Mouse (Mus musculus) embryo, embryonic 11.5 days (tissue): ENCODE data around the gene Crabp2.
"Not testable (repeated sequence)": the region's sequence is repeated elsewhere in the genome, so short reads cannot be mapped to it uniquely, and the experiment has no call there.

ENCODE experiments used
- DNase-seq: peaks from one replicate; pipeline ENCODE4 v3.0.0-alpha.2; 2012; ENCODE audit warnings: low read depth, low spot score

Crabp2 gene

DNA sequence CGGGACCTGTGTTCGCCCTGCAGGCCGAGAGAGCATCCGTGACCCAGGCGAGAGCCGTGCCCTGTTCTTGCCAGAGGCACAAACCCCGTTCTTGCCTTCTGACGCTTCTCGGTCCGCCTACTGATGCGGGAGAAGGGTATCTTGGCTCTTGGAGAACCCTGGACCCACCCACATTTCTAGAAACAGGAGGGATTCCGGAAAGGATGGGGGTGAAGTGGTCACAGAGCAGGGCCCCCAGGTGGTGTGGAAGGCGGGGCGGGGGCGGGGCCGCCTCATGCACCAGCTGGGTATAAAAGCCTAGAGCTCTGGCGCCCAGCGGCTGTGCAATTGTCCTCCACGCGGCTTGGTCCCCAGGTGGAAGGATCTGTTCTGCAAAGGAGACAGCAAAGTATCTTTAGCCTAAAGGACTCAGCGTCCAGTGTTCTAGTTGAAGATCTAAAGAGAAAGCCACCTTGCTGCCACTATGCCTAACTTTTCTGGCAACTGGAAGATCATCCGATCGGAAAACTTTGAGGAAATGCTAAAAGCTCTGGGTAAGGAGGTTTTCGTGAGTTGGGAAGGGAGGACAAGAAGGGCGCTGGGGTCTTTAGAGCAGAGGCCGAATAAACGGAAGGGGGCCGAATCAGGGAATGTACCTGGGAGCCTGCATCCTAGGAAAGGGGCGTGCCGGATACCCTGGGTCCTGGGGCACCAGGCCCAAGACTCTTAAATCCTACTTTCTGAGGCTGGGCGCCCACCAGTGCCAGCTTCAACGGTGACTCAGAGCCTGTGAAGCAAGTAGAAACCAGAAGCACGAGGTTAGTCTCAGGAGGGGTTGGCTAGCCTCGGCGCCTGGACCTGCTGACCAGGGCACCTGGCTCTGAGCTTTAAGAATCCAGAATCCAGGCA is at the start of gene Crabp2:
Gene Crabp2 (plus strand): TSS at position 289 of the 888 bp plus-strand sequence.
- peak; percentile 61 for DNase-seq

DNA sequence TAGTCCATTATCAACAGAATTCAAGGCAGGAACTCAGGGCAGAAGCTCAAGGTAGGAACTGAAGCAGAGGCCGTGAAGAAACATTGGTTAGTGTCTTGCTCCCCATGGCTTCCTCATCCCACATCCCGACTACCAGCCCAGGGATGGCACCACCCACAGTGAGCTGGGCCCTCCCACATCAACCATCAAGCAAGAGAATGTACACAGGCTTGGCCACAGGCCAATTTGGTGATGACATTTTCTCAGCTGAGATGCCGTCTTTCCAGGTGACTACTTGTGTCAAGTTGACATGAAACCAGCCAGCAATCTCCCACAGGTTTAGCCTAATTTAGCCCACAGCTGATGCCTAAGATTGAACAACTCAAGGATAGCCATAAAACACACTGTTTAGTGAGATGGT is 49.2 kb upstream of the Crabp2 start:
- no peak for DNase-seq

DNA sequence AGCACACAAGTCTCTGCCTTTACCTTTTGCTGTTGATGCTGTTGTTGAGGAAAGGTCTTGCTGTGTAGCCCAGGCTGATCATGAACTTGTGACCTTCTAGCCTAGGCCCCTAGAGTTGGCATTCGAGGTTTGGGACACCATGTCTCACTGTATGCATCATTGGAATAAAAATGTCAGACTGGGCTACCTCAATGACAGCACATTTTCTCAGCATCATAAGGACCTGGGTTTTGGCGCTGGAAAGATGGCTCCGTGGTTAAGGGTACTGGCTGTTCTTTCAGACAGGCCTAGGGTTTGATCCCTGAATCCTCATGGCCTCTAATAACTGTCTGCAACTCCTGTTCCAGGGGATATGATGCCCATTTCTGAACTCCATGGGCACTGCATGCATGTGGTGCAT is 48.7 kb upstream of the Crabp2 start:
- DNase-seq: no peak

GRCm38 (mm10) chr3:87901036-87901624 is 47.3 kb upstream of the Crabp2 start:
- DNase-seq: no peak

- not testable (repeated sequence) for DNase-seq
These were observed 46.5 kb upstream of the Crabp2 start for GRCm38 (mm10) chr3:87901959-87902358.

DNA sequence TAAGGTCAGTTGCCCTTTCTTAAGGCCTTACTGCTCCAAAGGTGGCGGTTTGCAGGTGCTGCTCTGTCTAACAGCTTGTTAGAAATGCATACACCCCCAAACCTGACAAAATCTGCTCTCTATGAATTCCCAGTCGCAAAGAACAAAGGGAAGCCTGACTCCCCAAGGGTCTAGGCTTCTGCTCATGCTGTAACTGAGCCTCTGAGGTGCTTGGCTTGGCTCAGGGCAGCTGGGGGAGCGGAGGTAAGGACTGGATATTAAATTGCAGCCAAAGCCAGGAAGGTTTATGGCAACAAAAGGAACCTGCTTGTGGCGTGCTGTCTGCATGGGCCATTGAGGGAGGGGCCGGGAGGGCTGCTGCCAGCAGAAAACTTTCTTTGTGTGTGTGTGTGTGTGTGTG is 44.6 kb upstream of the Crabp2 start:
- no peak for DNase-seq

- DNase-seq: peak; percentile 94
These were observed 42.5 kb upstream of the Crabp2 start, which contains the start of gene Hdgf for GRCm38 (mm10) chr3:87905880-87906485. Hdgf (plus strand) TSS chr3:87906321.

DNA sequence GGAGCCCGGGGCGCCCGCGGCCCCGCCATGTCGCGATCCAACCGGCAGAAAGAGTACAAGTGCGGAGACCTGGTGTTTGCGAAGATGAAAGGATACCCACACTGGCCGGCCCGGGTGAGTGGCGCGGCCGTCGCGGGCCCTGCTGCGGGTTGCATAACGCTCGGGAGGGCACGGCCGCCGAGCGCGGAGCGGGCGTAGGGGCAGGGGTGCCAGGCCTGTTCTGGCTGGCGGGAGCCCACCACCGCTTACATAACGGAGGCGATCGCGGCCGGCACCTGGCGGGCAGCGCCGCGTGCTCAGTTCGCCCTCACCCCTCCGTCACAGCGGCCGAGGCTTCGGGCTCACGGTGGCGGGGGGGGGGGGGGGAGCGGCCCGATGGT is 41.9 kb upstream of the Crabp2 start:
- DNase-seq: no peak

DNA sequence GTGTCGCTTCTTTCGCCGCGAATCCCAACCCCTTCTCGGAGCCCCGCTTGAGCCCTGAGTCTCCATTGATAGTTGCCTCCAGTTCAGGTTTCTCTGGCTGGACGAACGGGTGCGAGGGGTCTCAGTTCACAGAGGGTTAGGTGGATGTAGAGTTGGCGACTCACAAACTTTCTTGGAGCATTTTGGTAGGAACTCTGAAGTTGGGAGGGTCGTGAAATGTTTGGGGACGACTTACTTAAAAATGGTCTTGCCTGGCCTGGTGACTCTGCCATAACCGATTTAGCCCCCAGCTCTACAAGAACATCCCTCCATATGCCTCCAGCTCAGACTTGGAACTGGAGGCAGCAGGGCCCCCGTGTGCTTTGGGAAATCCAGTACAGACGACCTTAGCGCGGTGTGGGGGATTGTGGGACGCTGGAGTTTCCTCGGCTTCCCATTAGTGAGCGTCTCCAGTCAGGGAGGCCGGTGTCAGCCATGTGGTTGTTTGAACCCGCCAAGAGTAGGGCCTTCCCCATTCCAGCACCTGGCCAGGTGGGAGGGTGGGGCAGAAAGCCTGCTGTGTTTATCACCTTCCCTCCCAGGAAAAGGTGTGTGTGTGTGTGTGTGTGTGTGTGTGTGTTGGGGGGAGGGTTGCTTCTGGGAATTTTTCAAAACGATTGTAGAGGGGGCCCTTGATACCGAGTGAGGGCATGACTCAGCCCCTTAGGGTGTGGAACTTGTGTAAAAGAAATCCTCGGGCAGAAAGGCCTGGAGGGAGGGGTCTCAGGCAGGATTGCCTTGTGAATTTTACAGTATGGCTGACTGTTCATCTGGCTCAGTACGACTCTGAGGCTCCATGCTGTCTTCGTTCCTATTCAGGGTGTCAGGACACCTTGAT is 41.2 kb upstream of the Crabp2 start:
- DNase-seq: no peak

DNA sequence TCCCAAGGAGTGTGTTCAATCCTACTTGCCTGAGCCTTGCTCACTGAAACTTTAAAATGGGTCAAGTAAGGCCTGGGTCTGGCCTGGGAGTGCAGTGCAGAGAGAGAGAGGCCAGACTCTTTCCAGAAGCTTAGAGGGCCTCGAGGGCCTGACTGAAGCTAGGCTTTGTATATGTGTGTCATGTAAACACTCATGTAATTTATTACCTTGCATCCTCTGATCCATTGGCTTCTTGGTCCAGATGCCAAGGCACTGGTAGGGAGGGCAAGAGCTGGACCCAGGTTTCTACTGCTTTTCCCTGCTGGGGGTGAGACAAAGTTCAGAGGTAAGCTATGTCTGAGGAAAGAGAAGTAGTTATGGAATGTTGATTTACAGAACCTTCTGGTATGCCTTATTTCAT is 40.6 kb upstream of the Crabp2 start:
- no peak for DNase-seq

DNA sequence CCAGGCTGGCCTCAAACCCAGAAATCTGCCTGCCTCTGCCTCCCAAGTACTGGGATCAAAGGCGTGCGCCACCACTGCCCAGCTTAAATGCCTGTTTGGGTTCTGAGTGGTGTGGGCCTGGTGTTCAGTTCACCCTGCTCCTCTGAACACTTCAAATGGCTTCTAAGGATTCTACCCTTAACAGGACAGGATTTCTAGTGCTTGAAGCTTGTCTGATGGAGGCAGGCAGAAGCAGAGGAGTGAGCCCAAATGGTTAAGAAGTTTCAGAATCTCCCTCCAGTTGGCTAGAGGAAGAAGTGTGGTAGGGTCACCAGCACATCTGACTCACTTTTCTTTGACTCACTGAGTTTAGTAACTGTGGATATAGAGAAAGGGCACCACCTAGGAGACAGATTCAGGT is 39.1 kb upstream of the Crabp2 start:
- DNase-seq: no peak

DNA sequence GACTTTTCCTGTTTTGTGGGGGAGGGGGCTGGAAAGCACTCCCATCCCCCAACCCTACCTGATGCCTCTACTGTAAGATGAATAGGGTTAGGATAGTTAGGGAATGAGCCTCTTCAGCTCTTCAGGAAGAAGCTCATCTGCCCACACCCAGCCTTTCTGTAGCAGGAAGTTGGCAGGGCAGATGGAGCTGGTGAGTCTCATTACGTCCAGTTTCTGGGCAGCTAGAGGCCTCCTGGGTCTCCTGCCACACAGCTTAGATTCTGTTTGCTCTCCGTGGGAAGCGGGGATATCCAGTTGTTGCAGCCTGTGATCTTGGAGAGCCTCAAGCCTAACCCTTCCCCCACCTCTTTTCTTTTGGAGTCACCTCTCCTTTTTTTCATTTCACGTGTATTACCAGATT is 38.6 kb upstream of the Crabp2 start:
- DNase-seq: no peak

GRCm38 (mm10) chr3:87910573-87911141 is 37.8 kb upstream of the Crabp2 start:
- peak; percentile 62 for DNase-seq

GRCm38 (mm10) chr3:87913491-87913890 is 35.0 kb upstream of the Crabp2 start:
- no peak for DNase-seq

DNA sequence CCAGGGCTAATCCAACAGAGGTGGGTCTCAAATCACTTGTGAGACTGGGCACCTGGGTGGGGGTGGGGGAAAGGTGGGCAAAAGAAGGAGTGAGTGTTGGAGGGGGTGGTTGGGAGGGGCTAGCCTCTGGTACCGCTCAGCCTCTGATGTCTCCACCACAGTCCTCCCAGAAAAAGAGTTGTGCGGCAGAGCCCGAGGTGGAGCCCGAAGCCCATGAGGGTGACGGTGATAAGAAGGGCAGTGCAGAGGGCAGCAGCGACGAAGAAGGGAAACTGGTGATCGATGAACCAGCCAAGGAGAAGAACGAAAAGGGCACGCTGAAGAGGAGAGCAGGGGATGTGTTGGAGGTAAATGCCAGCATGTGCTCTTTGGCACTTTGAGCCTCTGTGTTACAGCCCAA is 34.6 kb upstream of the Crabp2 start:
- no peak for DNase-seq

- no peak for DNase-seq
These were observed 31.5 kb upstream of the Crabp2 start for GRCm38 (mm10) chr3:87916990-87917389.

- DNase-seq: no peak
These were observed 29.9 kb upstream of the Crabp2 start for GRCm38 (mm10) chr3:87918551-87918950.

- DNase-seq: peak; percentile 81
These were observed 28.9 kb upstream of the Crabp2 start, which contains the start of gene Mrpl24 for GRCm38 (mm10) chr3:87919336-87920108. Mrpl24 (plus strand) TSS chr3:87919506.

- no peak for DNase-seq
These were observed 28.1 kb upstream of the Crabp2 start for GRCm38 (mm10) chr3:87920270-87920943.

DNA sequence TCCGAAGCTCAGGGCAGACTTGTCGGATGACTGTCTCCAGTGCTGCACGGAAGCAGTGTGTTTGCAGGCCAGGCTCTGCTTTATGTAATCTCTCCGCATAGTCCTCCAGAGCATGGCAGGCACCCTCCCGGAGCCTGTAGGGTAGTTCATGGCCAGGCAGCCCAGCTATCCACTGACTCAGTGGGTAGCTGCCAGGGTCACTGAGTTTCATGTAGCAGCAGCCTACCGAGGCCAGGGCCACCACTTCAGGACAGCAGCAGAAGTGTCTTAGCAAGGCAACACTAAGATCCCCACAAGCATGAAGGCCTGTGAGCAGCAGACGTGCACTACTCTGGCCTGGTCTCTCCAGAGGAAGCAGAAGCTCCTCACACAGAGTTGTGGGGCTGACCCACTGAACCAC is 23.5 kb upstream of the Crabp2 start:
- DNase-seq: no peak
